Mouse (Mus musculus): ENCODE results near the gene Anks1b. TPM values are rescaled to one million over a fixed set of nuclear protein-coding genes. Genes with fewer than 3 reads are reported as not detected.
A peak's percentile ranks its signal among the peaks of the same experiment; 100 is the strongest.

Gene Anks1b
- polyA plus RNA-seq, 1 experiment from 2014 or later: 0.01 TPM

DNA sequence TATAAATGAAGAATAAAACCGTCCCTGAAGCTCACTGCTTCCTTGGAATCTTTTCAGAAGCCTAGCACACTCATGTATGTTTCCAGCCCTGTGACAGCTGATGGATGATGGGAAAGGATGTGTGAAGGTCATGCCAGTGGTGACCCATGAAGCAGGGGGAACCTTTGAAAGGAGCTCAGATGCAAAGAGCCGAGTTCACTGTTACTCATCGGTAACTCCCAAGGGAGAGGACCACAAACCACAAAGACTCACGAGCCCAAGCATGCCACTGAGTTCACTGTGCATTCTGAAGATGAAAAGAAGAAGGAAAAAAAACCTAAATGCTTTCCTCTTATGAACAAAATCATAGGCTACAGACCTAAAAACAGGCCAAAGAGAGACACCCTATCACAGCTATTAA, 859.5 kb downstream of the Anks1b start:
- POLR2A ChIA-PET: no interaction called here
- H3K27me3 ChIP-seq: no peaks in the 10 kb centered on the region
- peak; percentile 47 for ATAC-seq
- DNase-seq (ENCODE audit: low read depth, low spot score): peak; percentile 49
- CTCF ChIA-PET: interaction anchor here (0.8 to 8.2 kb wide), 6 partner anchors 10 to 303 kb away, joined by 3 to 134 read pairs (median 4); no protein-coding TSS in a partner anchor
- in situ Hi-C loops (cut with MboI; ENCODE audit: low pct_unique_long_range_greater_than_20kb): loop anchor here (5.0 to 10.0 kb wide), 4 partner anchors 139 to 512 kb away; no protein-coding TSS in a partner anchor
- TF ChIP-seq CTCF (IDR thresholded peaks at IDR 0.05): no peak

DNA sequence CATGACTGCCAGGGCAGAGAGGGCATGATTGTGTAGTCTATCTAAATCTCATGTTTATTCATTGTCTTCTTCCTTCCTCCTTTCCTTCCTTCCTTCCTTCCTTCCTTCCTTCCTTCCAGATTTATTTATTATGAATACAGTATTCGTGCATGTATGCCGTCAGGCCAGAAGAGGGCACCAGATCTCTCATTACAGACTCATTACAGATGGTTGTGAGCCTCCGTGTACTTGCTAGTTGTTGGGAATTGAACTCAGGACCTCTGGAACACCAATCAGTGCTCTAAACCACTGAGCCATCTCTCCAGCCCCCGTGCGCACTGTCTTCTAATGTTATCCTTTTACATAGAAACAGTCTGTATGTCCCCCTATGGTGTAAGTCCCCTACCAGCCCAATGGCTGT, 860.3 kb downstream of the Anks1b start:
- CTCF ChIA-PET: interaction anchor here (0.7 to 8.2 kb wide), 5 partner anchors 25 to 302 kb away, joined by 3 to 134 read pairs (median 4); no protein-coding TSS in a partner anchor
- POLR2A ChIA-PET: no interaction called here
- TF ChIP-seq CTCF (IDR thresholded peaks at IDR 0.05): peak; percentile 72
- DNase-seq (ENCODE audit: low read depth, low spot score) (no peak), ATAC-seq (peak; percentile 66)
- in situ Hi-C loops (cut with MboI; ENCODE audit: low pct_unique_long_range_greater_than_20kb): loop anchor here (5.0 to 10.0 kb wide), 4 partner anchors 139 to 511 kb away; no protein-coding TSS in a partner anchor
- no peaks in the 10 kb centered on the region for H3K27me3 ChIP-seq

- peaks cover 3% of the 10 kb centered on the region for H3K27me3 ChIP-seq
- DNase-seq (ENCODE audit: low read depth, low spot score) (no peak), ATAC-seq (no peak)
- POLR2A ChIA-PET: no interaction called here
- CTCF ChIA-PET: interaction anchor here (0.6 to 1.6 kb wide), 3 partner anchors 9 to 294 kb away, joined by 3 to 6 read pairs (median 3); no protein-coding TSS in a partner anchor
- in situ Hi-C loops (cut with MboI; ENCODE audit: low pct_unique_long_range_greater_than_20kb): loop anchor here (10.0 kb wide), 1 partner anchor 506 kb away; no protein-coding TSS in a partner anchor
- no peak for TF ChIP-seq CTCF (IDR thresholded peaks at IDR 0.05)
Measured at GRCm38 (mm10) chr10:90738475-90738874, 865.2 kb downstream of the Anks1b start.

DNA sequence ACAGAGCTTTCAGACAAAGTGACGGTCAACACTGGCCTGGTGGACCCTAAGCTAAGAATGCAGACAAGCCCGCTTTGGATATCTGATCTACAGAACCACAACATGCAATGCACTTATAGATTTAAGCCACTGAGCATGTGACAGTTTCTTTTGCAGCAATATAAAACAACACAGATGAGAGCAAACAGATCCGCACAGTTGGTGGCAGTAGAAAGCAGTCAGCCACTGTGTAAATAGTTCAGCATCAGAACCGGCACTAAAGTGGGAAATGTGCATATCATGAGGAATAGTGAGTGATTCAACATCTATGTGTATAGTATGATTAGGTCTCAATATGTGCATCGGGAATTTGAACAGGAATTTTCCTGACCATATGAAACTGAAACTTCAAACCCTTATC, 867.6 kb downstream of the Anks1b start:
- H3K27me3 ChIP-seq: peaks cover 7% of the 10 kb centered on the region
- CTCF ChIA-PET: no interaction called here
- TF ChIP-seq CTCF (IDR thresholded peaks at IDR 0.05): no peak
- POLR2A ChIA-PET: no interaction called here
- in situ Hi-C loops (cut with MboI; ENCODE audit: low pct_unique_long_range_greater_than_20kb): no loop called here
- ATAC-seq: no peak
- DNase-seq (ENCODE audit: low read depth, low spot score): no peak

DNA sequence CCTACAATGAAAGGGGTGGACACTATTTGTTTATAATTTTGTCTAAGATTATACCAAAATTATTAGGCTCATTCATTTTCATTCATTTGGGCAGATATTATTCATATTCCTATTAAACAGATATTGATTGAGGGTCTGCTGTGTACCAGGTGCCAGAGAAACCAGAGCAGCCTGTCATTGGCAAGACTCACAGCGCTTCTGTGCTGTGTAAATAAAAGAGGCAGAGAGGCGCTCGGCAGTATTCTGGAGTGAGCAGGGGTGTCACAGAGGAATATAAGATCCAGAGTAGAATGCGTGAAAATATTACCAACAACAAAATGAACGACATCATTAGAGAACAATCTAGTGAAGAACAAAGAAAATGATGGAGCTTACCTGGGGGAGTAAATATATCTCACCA, 878.6 kb downstream of the Anks1b start:
- in situ Hi-C loops (cut with MboI; ENCODE audit: low pct_unique_long_range_greater_than_20kb): no loop called here
- ChIA-PET POLR2A (no interaction called here), CTCF (interaction anchor here (1.0 kb wide), 1 partner anchor 280 kb away, joined by 3 read pairs; no protein-coding TSS in a partner anchor)
- no peaks in the 10 kb centered on the region for H3K27me3 ChIP-seq
- ATAC-seq: no peak
- DNase-seq (ENCODE audit: low read depth, low spot score): no peak
- no peak for TF ChIP-seq CTCF (IDR thresholded peaks at IDR 0.05)

DNA sequence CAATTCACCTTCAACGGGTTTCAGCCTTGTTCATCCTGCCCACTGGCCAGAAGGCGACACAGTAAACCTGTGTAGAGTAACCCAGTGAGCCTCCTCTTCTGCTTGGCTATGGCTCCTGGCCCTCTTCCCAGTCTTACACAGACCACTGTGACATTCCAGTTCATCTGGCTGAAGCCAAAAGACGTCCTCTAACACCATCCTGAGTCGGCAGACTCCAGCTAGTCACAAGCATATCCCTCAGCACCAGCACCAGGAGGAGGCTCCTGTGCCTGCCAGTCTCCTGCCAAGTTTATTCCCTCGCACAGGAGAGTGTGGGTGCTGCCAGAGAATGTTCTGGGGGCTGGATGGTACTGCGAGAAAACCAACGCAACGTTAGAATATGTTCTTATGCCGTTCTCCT, 879.8 kb downstream of the Anks1b start:
- ATAC-seq (peak; percentile 39), DNase-seq (ENCODE audit: low read depth, low spot score) (no peak)
- in situ Hi-C loops (cut with MboI; ENCODE audit: low pct_unique_long_range_greater_than_20kb): no loop called here
- POLR2A ChIA-PET: no interaction called here
- no peaks in the 10 kb centered on the region for H3K27me3 ChIP-seq
- CTCF ChIA-PET: no interaction called here
- TF ChIP-seq CTCF (IDR thresholded peaks at IDR 0.05): no peak

DNA sequence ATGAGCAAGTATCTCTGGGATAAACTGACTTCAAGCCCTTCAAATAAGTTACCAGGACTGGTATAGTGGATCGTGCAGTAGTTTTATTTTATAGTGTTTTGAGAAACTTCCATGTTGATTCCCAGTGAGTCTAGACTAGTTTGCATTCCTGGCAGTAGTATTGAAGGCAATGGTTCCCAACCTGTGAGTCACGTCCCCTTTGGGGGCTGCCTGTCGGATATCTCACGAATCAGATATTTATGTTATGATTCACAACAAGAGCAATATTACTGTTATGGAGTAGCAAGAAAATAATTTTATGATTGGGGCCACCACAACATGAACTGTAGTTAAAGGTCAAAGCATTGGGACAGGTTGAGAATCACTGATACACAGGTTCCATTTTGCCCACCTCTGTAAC, 884.5 kb downstream of the Anks1b start:
- ATAC-seq: no peak
- no peak for DNase-seq (ENCODE audit: low read depth, low spot score)
- in situ Hi-C loops (cut with MboI; ENCODE audit: low pct_unique_long_range_greater_than_20kb): no loop called here
- TF ChIP-seq CTCF (IDR thresholded peaks at IDR 0.05): no peak
- POLR2A ChIA-PET: no interaction called here
- CTCF ChIA-PET: interaction anchor here (0.6 kb wide), 1 partner anchor 845 kb away, joined by 3 read pairs; no protein-coding TSS in a partner anchor
- H3K27me3 ChIP-seq: no peaks in the 10 kb centered on the region

DNA sequence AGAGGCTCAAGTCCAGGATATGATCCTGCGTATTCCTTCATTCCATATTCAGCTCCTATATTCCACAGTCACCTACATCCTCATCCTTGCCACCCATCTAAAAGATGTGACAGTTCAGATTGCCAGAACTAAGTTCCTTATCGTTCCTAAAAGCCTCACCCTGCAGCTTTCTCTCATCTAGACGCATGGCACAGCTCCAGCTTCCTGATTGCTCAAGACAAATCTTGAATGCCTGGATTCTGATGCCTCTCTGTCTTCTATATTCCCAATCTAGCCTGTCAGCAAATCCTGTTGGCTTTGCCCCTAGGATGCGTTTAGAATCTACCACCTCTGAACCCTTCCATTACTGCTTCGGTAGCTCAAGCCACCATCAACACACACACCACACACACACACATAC, 886.6 kb downstream of the Anks1b start:
- in situ Hi-C loops (cut with MboI; ENCODE audit: low pct_unique_long_range_greater_than_20kb): no loop called here
- TF ChIP-seq CTCF (IDR thresholded peaks at IDR 0.05): no peak
- ChIA-PET POLR2A (no interaction called here), CTCF (interaction anchor here (1.3 to 1.7 kb wide), 4 partner anchors 12 to 274 kb away, joined by 3 to 5 read pairs (median 4); no protein-coding TSS in a partner anchor)
- no peak for DNase-seq (ENCODE audit: low read depth, low spot score)
- H3K27me3 ChIP-seq: no peaks in the 10 kb centered on the region
- no peak for ATAC-seq

DNA sequence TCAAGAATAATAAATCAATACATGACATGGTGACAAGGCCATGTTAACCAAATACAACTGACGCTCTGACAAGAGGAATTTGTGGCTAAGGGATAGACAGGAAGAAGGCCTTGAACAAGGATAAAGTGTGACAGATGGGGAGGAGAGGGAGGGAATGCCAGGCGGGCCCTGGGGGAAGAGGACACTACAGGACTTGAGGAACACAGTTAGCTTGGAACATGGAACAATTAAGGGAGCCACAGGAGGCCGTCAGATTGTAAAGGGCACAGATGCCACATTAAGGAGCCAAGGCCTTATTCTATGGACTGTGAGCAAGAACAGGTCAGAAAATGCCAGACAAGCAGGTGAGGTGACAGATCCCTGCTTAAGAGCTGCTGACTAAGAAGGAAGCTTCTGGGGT, 893.0 kb downstream of the Anks1b start:
- ChIA-PET CTCF (no interaction called here), POLR2A (no interaction called here)
- no peak for TF ChIP-seq CTCF (IDR thresholded peaks at IDR 0.05)

DNA sequence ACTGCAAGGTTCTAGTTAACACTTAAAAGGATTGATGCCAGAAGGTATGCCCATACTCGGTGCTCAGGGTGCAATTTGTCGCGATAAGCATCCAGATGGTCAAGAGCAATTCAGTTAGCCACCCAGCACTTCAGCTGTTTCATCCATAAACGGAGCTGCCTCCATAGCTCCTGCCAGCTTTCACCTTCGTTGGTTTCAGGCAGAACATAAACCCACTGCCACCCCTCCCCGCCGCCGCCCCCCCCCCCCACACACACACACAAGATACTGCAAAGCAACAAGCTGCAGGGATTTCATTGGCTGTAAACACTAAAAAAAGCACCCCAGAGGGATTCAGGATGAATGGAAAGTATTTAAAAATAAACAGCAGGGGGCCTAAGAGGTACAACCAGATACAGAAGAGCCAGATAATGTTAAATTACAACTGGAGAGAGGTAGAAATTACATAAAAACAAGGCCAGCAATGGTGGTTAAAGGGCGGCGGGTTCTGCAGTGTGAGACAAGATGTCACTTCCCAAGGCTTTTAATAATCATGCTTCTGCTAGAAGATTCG, 897.2 kb downstream of the Anks1b start:
- no peak for TF ChIP-seq CTCF (IDR thresholded peaks at IDR 0.05)
- H3K27me3 ChIP-seq: no peaks in the 10 kb centered on the region
- in situ Hi-C loops (cut with MboI; ENCODE audit: low pct_unique_long_range_greater_than_20kb): no loop called here
- ChIA-PET CTCF (no interaction called here), POLR2A (no interaction called here)
- ATAC-seq: no peak
- no peak for DNase-seq (ENCODE audit: low read depth, low spot score)

More for the DNA sequence above, 893.0 kb downstream of the Anks1b start:
- DNase-seq (ENCODE audit: low read depth, low spot score) (no peak), ATAC-seq (no peak)
- H3K27me3 ChIP-seq: no peaks in the 10 kb centered on the region
- in situ Hi-C loops (cut with MboI; ENCODE audit: low pct_unique_long_range_greater_than_20kb): no loop called here

DNA sequence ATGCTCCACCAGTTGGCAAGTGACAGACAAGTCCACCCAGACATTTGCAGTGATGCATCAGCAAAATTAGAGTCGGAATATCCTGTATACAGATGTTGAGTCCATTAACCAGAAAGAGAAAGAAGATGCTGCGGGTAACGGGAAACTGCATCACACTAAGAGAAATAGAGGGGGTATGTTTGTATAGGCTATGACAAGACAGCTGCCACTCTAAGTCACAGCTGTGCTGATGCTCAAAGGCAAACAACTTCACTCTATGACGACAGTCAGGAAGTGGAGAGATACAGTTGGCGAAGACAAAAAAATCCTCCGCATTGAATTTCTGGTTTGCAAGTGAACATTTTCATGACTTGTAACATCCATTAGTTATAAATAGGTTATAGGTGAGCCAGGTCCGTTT, 897.7 kb downstream of the Anks1b start:
- no peak for DNase-seq (ENCODE audit: low read depth, low spot score)
- in situ Hi-C loops (cut with MboI; ENCODE audit: low pct_unique_long_range_greater_than_20kb): no loop called here
- TF ChIP-seq CTCF (IDR thresholded peaks at IDR 0.05): no peak
- ChIA-PET CTCF (no interaction called here), POLR2A (no interaction called here)
- H3K27me3 ChIP-seq: no peaks in the 10 kb centered on the region
- no peak for ATAC-seq
